Mouse (Mus musculus) R1 (cell line): ENCODE measurements around the gene Gm17728.
"Not testable (repeated sequence)": the region's sequence is repeated elsewhere in the genome, so short reads cannot be mapped to it uniquely, and the experiment has no call there.

Experiments used
- DNase-seq: peaks from one replicate; pipeline ENCODE4 v3.0.0-alpha.2; 2018; ENCODE audit warnings: low read depth, low spot score

Gm17728 gene

GRCm38 (mm10) chr17:9421760-9422159 lies at the start of gene Gm17728:
Gm17728 (plus strand) TSS chr17:9422060.
- not testable (repeated sequence) for DNase-seq

- peak; percentile 27 for DNase-seq
Observed at GRCm38 (mm10) chr17:9397493-9397892, 24.4 kb upstream of the Gm17728 start.

GRCm38 (mm10) chr17:9398551-9398950 lies 23.3 kb upstream of the Gm17728 start:
- DNase-seq: no peak

- DNase-seq: peak; percentile 55
Observed at GRCm38 (mm10) chr17:9403991-9404390, 17.9 kb upstream of the Gm17728 start.

GRCm38 (mm10) chr17:9407640-9408039 lies 14.2 kb upstream of the Gm17728 start:
- no peak for DNase-seq

GRCm38 (mm10) chr17:9419016-9419415 lies 2.8 kb upstream of the Gm17728 start:
- no peak for DNase-seq

- DNase-seq: no peak
Observed at GRCm38 (mm10) chr17:9428374-9428994, 6.6 kb downstream of the Gm17728 start.

- DNase-seq: no peak
Observed at GRCm38 (mm10) chr17:9439997-9440655, 18.3 kb downstream of the Gm17728 start.

- no peak for DNase-seq
Observed at GRCm38 (mm10) chr17:9456406-9456805, 34.5 kb downstream of the Gm17728 start.

- no peak for DNase-seq
Observed at GRCm38 (mm10) chr17:9460904-9461303, 39.0 kb downstream of the Gm17728 start.
